Mouse (Mus musculus): Measurements from ENCODE around the gene Frs3.

The Frs3 gene

DNA sequence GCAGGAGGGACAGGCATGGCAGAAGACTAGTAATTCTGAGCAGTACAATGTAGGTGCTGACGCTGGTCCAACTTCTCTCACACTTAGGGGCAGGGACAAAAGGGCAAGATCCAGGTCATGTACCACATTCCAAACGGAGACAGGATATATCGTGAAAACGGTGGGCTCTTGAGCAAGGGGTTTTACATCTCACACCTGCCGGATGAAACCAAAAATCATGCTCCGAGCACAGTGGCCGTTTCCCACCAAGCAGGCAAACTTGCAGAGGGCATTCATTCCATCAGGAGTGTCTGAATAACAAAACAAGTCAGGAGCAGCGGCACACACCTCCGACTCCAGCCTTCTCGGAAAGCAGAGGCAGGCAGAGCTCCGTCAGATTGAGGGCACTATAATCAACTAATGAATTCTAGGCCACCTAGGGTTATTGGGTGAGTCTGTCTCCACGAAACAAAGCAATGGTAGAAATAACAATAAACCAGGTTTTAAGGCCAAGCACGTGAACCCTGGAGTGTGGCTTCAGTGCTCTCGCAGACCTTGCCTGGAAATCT is 46.8 kb downstream of the Frs3 start:
- no peak for DNase-seq (ENCODE audit: low spot score in 2 of 2)

DNA sequence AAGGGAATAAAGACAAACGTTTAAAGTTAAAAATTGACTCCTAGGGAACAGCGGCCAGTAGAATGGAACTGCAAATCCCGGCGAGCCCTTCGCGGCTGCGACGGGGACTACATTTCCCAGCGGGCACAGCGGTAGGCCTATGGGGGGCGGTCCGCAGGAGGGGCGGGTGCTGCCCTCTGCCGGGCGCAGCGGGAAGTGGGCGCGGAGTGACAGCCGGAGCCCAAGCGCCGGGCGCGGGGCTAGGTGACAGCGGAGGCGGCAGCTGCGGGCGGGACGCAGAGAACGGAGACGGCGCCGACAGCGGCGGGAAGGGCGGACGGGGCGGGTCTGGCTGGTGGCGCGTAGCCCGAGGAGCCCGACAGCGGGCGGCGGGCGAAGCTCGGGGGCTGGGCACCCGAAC is 48.0 kb downstream of the Frs3 start, which contains the start of gene Tfeb:
TSS of gene Tfeb (plus strand) at position 175 of the 400 bp plus-strand sequence.
- peak; percentile 88 to 95 for DNase-seq (ENCODE audit: low spot score in 2 of 2)

DNA sequence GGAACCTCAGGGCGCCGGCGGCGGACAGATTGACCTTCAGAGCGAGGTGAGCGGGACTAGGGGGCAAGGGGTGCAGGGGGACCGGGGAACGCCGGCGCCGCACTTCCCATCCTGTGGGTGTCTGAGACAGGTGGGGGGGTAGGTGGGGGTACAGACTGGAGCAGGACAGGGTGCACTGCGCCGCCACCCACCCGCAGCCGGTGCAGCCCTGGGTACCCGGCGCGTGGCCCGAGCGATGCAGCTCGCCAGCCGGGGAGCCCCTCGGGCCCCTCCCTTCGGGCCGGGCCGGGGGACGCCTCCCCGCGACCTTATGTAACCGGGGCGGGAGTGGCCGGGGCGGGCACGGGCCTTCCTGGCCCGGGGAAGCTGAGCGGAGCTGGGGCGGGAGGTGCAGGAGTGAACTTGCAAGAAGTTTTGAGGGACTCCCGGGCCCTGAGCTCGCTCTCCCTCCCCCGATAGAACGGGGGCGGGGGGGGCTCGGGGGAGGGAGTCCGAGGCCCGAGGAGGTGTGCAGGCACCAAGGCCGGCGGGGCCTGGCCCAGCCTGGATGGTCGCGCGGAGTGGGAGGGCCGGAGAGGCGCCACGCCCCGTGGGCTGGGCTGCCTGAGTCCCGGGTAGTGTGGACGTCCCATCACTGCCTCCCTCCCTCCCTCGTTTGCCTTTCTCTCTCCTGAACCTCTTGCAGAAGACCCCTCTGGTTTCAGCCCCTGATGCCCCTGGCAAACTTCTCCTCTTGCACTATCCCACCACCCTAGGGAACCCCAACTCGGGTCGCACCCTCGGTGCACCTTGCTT is 48.6 kb downstream of the Frs3 start:
- peak; percentile 65 to 71 for DNase-seq (ENCODE audit: low spot score in 2 of 2)

DNA sequence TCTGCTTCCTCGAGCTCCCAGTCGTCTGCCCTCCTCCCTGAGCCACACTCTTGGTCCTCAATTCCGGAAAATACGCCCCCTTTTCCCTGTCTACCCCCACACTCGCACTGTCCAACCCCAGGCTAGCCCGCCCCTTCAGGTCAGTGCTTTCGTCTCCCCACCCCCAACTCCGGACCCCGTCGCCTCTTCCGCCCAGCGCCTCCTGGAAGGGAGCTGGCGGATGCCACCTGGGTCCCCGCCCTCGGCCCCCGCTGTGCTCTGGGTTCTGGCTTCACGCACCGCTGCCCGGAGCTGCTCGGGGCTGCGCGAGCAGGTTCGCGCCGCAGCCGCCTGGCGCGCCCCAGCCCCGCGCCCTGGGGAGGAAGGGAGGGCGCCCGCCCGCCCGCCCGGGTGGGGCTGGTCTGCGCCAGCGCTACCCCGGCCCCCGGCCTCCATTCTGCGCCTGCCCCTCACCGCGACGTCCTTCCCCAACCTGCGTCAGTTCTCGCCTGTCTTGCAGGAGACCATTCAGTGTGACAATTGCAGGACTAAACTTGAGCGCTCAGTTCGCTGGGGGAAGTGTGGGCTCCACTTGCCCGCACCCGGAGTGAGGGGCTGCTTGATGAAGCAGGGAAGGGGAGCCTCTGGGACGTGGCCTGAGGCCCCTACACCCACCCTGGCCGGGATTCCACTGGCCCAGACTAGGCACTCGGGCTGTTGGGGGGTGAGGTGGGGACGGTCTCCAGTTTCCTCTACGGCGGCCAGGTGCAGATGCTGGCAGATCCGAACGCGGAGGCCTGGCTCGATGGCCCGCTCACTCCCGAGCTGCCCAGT is 49.4 kb downstream of the Frs3 start:
- DNase-seq (ENCODE audit: low spot score in 2 of 2): peak in 1 of 2 experiments; percentile 14

DNA sequence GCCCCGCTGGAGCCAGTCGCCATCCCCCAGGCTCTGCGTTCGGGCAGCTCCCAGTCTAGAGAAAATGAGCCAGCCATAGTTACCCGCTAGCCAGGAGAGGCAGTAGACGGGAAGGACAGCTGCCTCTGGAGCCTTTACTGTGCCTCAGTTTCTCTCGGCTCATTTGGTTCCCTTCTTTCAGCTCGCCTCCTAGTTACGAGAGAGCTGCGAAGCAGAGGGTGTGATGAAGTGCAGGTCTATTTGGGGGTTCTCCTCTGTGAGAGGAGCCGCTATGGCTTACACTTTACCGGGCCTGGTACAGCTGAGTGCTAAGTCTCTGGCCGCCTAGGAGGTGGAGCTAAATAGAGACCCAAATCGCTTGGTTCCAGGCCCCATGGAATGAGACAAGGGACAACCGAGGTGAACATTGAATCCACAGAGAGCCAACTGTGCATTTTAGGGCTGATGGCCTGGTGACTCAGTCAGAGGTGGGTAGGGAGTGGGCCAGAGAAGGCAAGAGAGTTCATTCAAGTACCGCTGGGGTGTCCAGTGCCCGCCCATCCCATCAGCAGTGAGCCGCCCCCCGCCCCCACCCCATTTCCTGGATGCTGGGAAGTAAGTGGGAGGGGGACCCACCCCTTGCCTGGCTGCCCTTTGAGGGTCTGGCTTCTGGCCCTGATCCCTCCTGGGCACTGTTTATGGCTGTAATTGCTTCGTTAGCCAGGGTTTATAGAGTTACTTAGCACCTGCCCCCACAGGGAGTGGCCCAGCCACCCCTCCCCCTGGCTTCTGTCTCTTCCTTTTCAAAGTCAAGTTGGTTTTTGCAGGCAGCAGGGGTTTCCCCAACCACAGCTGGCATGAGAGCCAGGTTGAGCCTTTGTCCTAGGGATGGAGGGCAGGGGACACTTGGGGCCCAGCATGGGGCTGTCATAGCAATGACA is 50.3 kb downstream of the Frs3 start:
- DNase-seq (ENCODE audit: low spot score in 2 of 2): no peak

DNA sequence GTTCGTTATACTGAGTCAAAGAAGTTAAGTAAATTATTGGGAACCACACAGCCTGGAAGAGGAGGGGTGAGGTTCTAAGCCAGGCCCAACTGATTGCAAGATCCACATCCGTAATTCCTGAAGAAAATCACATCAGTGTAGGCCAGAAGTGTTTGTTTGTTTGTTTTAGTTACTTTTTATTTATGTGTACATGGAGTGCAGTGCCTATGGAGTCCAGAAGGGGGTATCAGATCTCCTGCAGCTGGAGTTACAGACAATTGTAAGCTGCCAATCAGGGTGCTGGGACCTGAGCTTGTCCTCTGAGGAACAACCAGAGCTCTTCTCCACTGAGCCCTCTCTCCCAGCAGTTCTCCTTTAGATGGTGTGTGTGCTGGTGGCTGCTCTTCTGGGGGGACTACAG is 51.4 kb downstream of the Frs3 start:
- no peak for DNase-seq (ENCODE audit: low spot score in 2 of 2)

DNA sequence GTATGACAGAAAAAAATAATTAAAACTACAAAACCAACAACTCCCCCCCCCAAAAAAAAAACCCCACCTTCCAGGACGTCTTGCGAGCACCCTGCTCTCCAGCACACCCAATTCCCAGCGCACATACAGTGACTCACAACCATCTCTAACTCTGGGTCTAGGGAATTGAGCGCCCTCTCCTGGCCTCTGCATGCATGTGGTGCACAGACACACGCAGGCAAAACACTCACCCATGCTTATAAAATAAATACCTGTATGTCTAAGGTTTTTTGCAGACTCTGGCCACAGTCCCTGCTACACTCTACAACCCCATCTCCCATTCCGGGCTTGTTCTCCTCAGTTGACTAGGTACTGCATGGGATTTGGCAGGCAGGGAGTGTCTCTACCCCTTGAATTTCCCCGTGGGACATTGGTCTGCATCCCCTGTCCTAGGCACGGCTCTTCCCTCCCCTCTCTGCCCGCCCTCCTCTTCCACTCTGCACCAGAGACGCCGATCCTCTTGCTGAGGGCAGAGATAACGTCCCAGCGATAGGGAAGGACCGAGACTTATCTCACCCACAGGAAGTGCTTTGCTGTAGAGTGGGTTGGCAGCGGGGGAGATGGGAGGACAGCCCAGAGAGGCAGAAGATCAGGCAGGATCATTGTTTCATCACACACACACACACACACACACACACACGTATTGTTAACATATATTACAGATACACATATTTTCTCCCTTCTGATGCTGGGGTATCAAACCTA is 54.3 kb downstream of the Frs3 start:
- DNase-seq (ENCODE audit: low spot score in 2 of 2): no peak

- DNase-seq (ENCODE audit: low spot score in 2 of 2): no peak
Measured at GRCm38 (mm10) chr17:47744086-47744485, 55.3 kb downstream of the Frs3 start.

GRCm38 (mm10) chr17:47744746-47745368 is 56.0 kb downstream of the Frs3 start:
- DNase-seq (ENCODE audit: low spot score in 2 of 2): no peak

GRCm38 (mm10) chr17:47748791-47749553 is 60.1 kb downstream of the Frs3 start:
- DNase-seq (ENCODE audit: low spot score in 2 of 2): no peak

DNA sequence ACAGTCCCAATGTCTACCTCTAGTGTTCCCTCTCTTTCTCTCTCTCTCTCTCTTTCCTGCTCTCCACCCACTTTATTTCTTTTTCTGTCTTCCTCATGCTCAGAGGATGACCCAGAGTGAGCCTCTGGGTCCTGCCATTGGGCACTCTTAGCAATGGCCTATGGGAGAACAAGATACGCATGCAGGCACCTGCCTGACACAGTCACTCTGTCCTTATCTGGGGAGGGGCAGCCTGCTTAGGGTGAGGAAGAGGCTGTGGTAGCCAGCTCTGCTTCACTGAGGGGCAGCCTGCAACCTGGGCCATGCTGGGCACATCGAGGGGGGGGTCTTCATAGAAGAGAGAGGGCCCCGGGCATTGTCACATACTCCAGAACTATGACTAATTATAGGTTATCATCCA is 60.8 kb downstream of the Frs3 start:
- DNase-seq (ENCODE audit: low spot score in 2 of 2): no peak

- DNase-seq (ENCODE audit: low spot score in 2 of 2): no peak
Measured at GRCm38 (mm10) chr17:47750101-47750500, 61.3 kb downstream of the Frs3 start.

- no peak for DNase-seq (ENCODE audit: low spot score in 2 of 2)
Measured at GRCm38 (mm10) chr17:47751811-47752210, 63.0 kb downstream of the Frs3 start.

DNA sequence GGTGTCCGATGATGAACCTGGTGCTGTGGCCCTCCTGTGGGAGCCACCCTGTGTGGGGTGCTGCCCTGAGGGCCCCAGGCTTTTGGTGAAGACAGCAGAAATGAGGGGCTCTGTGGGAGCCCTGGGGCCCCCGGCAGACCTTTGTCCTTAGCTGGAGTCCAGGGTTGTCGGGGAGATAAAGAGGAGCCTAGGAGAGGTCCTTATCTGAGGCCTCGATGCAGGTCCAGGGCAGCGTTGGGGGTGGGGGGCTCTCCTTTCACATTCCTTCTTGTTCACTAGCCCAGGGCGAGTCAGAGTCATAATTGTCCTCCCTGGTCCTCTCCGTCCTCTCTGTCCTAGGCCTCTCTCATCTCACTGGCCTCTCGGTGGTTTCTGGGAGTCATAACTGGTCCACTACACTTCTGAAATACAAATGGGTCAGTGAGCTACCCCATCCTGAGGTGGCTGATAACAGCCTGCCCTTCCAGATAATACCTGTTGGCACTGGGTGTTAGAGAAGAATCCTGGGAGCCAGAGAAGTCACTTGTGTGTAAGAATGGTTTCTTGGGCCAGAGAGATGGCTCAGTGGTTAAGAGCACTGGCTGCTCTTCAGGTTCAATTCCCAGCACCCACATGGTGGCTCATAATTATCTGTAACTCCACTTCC is 64.4 kb downstream of the Frs3 start:
- DNase-seq (ENCODE audit: low spot score in 2 of 2): no peak
